Mouse (Mus musculus) cerebral cortex, adult 2 months (tissue): ENCODE results near the gene Itprip.

Source experiments
- whole genome bisulfite sequencing: fragments of 180-500 bp; shearing (Covaris S2); methylation state at CpG from one replicate; pipeline ENCODE4 v1.1.7; 2018; 5-methylcytosine and 5-hydroxymethylcytosine counted together

The Itprip gene

GRCm38 (mm10) chr19:47919126-47919965 lies at the start of gene Itprip, which contains the start of gene Cfap43:
Gene Itprip (minus strand): TSS chr19:47919299.
Gene Cfap43 (minus strand): TSS chr19:47919287.
- WGBS, result under 1% methylated on average over 48 of the region's 48 CpGs

- WGBS, result 56% methylated on average over 13 of the region's 13 CpGs
These were observed 39.1 kb upstream of the Itprip start for GRCm38 (mm10) chr19:47958181-47958580.

GRCm38 (mm10) chr19:47953169-47953568 lies 34.1 kb upstream of the Itprip start:
- 71% methylated on average over 9 of the region's 9 CpGs for WGBS

GRCm38 (mm10) chr19:47950946-47951345 lies 31.8 kb upstream of the Itprip start:
- 92% methylated on average over 7 of the region's 7 CpGs for WGBS

GRCm38 (mm10) chr19:47946821-47947465 lies 27.8 kb upstream of the Itprip start:
- 47% methylated on average over 23 of the region's 23 CpGs for WGBS

- WGBS, result 37% methylated on average over 6 of the region's 6 CpGs
These were observed 20.3 kb upstream of the Itprip start for GRCm38 (mm10) chr19:47939361-47939760.

- 8% methylated on average over 41 of the region's 41 CpGs for WGBS
These were observed 18.6 kb upstream of the Itprip start, which contains the start of gene Cfap58 for GRCm38 (mm10) chr19:47937443-47938406. Gene Cfap58 (plus strand): TSS chr19:47937675.

GRCm38 (mm10) chr19:47936938-47937337 lies 17.8 kb upstream of the Itprip start:
- WGBS, result 67% methylated on average over 9 of the region's 9 CpGs

GRCm38 (mm10) chr19:47936490-47936889 lies 17.4 kb upstream of the Itprip start:
- WGBS, result 89% methylated on average over 11 of the region's 11 CpGs

- WGBS, result 87% methylated on average over 6 of the region's 6 CpGs
These were observed 16.4 kb upstream of the Itprip start for GRCm38 (mm10) chr19:47935530-47935929.

- 75% methylated on average over 16 of the region's 16 CpGs for WGBS
These were observed 15.6 kb upstream of the Itprip start for GRCm38 (mm10) chr19:47934636-47935238.

GRCm38 (mm10) chr19:47934146-47934545 lies 15.0 kb upstream of the Itprip start:
- 86% methylated on average over 8 of the region's 8 CpGs for WGBS

- WGBS, result 35% methylated on average over 7 of the region's 7 CpGs
These were observed 13.0 kb upstream of the Itprip start for GRCm38 (mm10) chr19:47931982-47932638.

- WGBS, result 95% methylated on average over 4 of the region's 4 CpGs
These were observed 9.9 kb upstream of the Itprip start for GRCm38 (mm10) chr19:47929043-47929442.

GRCm38 (mm10) chr19:47927032-47927431 lies 7.9 kb upstream of the Itprip start:
- WGBS, result 87% methylated on average over 2 of the region's 2 CpGs

- 78% methylated on average over 7 of the region's 7 CpGs for WGBS
These were observed 6.7 kb upstream of the Itprip start for GRCm38 (mm10) chr19:47925819-47926218.

- 3% methylated on average over 8 of the region's 8 CpGs for WGBS
These were observed 872 bp upstream of the Itprip start for GRCm38 (mm10) chr19:47919966-47920375.

GRCm38 (mm10) chr19:47918455-47919101 lies 521 bp downstream of the Itprip start:
- 7% methylated on average over 29 of the region's 29 CpGs for whole genome bisulfite sequencing

- 38% methylated on average over 9 of the region's 9 CpGs for WGBS
These were observed 1.1 kb downstream of the Itprip start for GRCm38 (mm10) chr19:47918016-47918415.

- 52% methylated on average over 4 of the region's 4 CpGs for WGBS
These were observed 1.7 kb downstream of the Itprip start for GRCm38 (mm10) chr19:47917396-47917795.
